Mouse (Mus musculus): ENCODE measurements around the gene Syngr2.
A peak's percentile ranks its signal among the peaks of the same experiment; 100 is the strongest.
"Not testable (repeated sequence)": the region's sequence is repeated elsewhere in the genome, so short reads cannot be mapped to it uniquely, and the experiment has no call there.

Gene Syngr2

DNA sequence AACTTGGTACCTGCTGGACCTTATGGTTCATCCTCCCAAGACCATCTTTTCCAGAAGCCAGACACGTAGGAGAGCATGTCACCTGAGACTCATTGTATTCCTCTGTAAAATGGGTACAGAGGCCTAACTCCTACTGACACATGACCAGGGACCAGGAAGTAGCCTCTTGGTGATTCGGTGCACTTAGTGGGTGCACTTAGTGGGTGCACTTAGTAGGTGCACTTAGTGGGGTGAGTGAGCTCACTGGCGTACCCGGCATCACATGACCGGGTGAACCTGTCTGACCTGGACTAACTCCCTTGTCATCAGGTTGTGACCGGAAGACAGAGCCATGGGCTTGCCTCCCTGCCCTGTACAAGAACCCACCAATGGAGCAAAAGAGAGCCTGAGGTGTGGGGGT is 2.7 kb upstream of the Syngr2 start:
- no peak for ATAC-seq (ENCODE audit: insufficient number of reproducible peaks, low FRiP score, low TSS enrichment)

DNA sequence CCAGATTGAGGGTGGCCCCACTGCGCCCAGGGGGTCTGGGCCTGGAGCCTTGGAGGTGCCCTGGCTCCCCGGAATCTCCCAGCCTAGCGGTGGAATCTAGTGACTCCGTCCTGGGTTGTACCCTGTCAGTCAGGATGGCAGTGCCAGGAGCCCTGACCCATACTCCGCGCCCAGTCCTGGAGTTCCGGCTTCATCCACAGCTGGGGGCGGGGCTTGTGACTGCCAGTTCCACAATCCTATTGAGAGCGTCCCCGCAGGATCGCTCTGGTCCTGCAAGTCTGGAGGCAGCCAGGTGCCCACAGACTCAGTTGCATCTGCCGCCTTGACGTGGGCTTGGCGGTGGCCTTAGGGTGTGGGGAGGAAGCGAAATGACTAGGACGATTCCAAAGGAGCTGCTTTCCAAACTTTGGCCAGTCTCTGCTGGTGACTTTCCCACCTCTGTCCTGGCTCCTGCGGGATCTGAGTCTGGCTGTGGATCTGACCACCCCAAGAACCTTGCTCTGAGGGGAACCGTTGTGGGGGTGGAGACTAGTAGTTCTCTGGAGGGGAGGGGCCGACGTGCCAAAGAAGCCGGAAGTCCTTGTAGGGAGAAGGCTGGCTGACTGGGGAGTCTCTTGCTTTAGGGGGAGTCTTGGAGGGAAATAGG is 1.1 kb downstream of the Syngr2 start:
- ATAC-seq (ENCODE audit: insufficient number of reproducible peaks, low FRiP score, low TSS enrichment) = no peak

DNA sequence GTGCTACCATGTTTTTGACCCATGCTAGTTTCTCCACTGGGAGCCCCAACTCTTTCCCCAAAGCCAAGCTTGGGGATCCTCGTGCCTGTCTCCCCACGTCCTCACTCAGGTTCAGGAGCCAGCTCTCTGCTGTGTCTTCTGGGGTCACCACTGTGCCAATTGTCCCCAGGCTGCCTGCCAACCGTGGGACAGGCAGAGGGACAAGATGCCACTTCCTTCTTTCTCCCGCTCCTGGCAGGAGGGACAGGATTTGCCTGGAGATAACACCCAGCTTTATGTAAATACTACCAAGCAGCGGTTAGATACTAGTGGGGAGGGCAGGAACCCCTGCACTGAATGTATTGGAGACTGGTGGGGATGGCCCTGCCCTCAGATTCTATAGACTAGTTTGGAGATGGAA is 4.4 kb downstream of the Syngr2 start:
- no peak for ATAC-seq (ENCODE audit: insufficient number of reproducible peaks, low FRiP score, low TSS enrichment)

DNA sequence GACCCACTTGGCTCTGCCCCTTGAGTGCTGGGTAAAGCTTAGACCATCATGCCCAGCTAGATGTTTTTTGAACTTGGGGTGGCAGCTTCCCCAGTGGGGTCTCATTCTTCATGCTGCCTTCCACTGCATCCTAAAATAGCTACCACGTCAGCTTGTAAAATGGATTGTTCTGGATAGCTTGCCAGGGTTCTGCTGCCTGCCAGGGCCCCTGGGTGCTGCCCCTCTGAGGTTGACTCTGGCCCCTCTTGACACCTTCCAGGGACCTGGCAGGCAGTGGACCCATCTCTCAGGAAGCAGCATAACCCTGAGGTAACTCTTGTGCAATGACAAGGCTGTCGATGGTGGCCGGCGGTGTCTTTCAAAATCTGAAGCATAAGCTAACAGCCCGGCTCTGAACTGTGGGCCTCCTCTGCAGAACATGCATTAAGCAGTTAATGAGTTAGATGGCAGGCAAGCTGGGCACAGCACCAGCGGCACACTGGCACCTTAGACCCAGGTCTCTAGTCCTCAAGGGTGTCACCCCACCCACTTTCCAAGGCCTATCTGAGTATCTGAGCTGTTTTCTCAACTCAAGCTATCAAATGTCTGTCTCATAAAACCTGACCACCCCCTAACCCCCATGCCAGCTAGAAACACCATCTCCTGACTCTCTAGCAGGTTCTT is 5.4 kb downstream of the Syngr2 start:
- ATAC-seq (ENCODE audit: insufficient number of reproducible peaks, low FRiP score, low TSS enrichment) = no peak

DNA sequence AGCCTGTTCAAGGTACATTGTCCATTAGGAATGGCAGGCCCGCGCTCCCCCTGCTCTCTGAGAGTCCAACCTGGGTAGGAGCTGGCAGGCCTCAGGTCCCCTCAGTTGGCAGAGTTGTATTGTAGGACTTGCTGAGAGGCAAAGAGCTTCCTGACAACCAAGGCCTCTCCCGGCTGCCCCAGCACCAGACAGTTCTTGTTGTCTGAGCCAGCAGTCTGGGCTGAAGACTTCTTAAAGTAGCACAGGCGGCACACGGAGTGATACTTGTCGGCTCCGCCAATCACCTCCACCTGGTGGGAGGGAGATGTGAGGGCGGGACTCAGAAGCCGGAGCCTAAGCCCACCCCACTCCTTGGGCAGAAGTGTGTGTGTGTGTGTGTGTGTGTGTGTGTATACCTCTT is 6.4 kb downstream of the Syngr2 start:
- not testable (repeated sequence) for ATAC-seq (ENCODE audit: insufficient number of reproducible peaks, low FRiP score, low TSS enrichment)

DNA sequence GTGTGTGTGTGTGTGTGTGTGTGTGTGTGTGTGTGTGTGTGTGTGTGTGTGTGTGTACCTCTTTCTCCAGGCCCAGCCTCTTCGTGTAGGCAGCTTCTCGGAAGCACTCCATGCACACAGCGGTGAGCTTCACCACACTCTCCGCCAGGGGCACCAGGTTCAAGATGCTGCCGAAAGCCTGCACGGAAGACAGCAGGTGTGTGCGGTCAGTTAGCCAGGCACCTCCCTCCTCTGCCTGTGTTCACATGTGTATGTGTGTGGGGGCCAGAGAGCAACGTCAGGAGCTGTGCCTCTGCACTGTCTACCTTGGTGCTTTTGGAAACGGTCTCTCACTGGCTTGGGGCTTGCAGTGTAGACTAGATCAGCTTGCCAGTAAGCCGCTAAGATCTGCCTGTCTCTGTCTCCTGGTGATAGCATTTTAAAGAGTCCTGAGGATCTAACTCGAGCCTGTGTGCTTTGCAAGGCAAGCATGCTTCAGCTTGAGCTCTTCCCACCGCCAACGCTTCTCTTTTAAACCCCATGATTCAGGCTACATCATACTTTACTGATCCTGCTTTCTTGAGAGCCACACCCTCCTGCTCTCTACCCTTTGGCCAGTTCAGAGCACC is 7.0 kb downstream of the Syngr2 start:
- ATAC-seq (ENCODE audit: insufficient number of reproducible peaks, low FRiP score, low TSS enrichment) = no peak

DNA sequence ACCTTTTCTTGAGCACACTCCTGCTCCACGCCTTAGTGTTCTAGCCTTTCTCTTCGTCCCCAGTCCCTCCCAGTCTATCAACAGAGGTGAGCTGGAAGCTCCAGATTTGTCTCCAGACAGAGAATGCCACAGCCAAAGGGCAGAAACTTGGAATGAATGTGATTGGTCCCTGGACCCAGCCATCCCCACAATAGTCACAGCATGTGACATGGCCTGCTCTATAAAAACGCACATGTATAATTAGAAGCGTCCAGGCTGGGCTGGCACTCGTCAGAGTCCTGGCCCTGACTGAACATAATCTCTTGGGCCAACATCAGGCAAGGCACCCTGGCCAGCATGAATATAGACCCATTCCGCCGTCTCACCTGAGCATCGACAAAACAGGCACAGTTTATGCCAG is 9.6 kb downstream of the Syngr2 start:
- ATAC-seq (ENCODE audit: insufficient number of reproducible peaks, low FRiP score, low TSS enrichment) = no peak

DNA sequence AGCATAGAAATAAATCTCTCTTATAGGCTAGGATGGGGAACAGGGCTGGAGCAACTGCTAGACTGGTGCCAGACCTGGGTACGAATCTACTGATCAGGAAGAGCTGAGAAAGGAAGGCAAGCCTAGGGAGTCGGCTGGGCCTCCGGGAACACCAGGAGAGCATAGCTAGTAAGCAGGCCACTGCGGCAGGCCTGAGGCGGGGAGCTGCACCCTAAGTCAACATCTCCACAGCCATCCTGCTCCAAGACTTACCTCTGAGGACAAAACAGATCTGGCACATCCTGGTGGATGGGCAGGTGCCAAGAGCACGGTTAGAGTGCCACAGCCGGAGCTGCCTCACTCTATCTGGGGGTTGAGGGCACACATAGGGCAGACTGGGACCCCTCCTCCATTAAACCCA is 10.7 kb downstream of the Syngr2 start:
- no peak for ATAC-seq (ENCODE audit: insufficient number of reproducible peaks, low FRiP score, low TSS enrichment)

DNA sequence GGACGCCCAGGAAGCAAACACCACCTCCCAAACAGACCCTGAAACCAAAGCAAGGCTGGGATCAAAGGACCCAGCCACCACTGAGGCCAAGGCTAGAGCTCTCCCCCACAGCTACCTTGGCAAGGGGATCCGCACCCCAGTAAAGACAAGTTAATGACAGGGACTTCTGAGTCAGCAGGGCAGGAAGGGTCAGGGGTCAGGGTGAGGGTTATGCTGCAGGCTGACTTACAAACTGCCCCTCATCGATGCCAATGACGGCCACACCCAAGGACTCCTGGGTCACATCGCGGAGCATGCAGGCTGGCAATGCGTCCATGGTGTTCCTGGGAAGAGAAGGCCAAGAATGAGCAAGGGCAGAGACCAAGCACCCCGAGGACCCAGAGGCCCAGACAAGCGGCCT is 12.4 kb downstream of the Syngr2 start:
- no peak for ATAC-seq (ENCODE audit: insufficient number of reproducible peaks, low FRiP score, low TSS enrichment)

DNA sequence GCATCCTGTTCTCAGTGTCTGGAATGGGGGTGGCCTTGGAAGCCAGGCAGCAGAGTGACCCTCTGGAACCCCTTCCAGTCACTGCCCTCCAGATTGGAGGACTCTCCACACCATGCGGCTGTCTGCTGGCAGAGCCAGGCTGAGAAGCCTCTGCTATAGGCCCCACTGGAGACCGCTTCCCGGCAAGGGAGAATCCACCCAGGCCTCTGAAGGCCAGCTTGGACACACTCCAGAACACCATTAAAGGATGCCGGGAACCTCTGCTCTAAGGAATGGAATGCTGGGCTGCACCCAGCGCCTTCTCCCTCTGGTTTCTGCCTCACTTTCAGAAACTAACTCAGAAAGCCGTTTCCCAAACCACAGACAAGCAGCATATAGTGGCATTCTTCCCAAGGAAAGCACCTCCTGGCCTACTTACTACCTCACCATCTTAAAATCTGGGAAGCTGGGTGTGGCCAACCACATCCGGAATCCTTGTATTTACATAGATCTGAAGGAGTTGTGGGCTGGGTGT is 13.3 kb downstream of the Syngr2 start:
- no peak for ATAC-seq (ENCODE audit: insufficient number of reproducible peaks, low FRiP score, low TSS enrichment)

DNA sequence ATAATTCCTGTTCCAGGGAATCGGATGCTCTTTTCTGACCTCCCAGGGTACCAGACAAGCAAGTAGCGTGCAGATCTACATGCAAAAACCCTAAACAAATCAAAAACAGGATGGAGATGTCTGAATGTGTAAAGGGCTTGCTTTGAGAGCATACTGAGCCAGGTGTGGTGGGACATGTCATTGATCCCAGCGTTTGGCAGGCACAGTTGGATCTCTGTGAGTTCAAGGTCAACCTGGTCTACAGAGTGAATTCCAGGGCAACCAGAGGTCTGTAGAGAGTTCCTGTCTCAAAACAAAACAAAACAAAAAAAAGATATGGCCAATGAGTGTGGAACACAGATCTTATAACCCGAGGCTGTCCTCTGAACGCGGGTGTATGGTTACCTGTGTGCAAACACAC is 13.9 kb downstream of the Syngr2 start:
- no peak for ATAC-seq (ENCODE audit: insufficient number of reproducible peaks, low FRiP score, low TSS enrichment)

DNA sequence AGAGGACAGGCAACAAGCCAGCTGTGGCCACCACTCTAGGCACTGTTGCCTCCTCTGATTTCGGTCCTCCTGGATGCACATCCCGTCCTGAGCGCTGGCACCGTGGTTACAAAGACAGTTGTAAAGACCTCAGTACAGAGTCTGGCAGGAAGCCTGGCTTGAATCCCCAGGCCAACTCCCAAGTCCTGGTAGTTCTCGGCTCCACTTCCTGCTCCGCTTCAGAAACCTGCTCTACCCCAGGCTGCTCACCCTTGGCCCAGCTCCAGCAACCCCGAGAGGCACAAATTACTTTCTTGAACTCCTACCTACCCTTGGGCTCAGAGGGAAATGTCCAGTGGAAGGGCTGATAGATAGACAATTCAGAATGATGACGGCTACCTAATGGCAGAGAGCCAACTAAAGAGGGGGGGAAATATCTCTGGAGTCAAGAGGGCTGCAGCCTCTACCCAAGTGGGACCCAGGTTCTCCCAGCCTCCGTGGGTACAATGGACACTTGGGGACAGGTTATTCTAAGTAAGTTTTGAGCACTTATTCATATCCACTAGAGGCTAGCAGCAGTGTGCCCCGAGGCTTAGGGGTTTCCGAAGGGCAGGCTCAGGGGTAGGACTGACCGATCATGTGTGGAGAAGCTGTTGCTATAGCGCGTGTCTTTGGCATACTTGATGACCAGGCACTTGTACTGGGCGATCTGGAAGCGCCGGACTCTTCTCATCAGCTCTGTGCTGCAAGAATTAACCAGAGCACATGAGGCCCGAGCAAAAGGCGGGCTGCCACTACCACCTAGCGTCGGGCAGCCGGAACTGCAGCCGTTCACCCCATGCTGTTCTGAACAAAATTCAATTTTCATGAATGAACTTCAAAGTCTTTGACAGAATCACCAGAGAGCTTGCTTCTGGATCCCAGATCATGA is 14.8 kb downstream of the Syngr2 start:
- ATAC-seq (ENCODE audit: insufficient number of reproducible peaks, low FRiP score, low TSS enrichment) = 0 out of 2 replicates have a peak, but pooled peaks have one; percentile 69

DNA sequence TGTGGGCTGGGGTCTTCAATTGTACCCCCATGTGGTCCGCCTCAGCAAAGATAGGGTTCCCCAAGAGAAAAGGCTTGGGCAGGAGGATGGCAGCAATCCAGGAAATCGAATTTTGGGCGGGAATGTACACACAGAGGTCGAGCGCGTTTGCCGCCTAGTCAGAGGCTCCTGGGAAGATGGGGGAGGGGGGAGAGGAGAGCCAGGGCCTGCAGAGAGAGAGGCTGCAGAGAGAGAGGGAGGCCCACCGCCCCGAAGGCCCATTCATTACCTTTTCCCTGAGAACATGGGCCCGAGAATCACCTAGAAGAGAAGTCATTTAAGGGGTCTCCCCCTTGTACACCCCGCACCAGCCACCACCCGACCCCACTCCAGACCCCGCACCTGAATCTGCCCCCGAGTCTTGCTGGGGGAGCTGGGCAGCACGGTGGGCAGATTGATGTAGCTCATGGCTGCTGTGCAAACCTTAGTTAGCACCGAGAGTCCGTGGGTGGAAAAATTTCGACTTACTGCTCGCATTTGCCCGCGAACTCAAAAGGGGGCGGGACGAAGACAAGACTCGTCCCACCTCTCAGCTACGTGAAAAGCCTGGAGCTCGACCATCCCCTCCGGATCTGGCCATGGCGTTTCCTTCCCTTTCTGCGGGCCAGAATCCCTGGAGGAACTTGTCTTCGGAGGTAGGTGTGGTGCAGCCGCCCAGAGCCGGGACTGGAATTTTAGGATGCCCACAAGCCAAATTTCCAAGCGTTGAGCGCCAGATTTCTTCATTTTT is 16.0 kb downstream of the Syngr2 start, which contains the start of the genes Afmid and Tk1:
Gene Afmid, plus strand, starts transcription at position 592 of the 769 bp plus-strand sequence.
Gene Tk1, minus strand, starts transcription at position 760 of the 769 bp plus-strand sequence.
- no peak for ATAC-seq (ENCODE audit: insufficient number of reproducible peaks, low FRiP score, low TSS enrichment)

DNA sequence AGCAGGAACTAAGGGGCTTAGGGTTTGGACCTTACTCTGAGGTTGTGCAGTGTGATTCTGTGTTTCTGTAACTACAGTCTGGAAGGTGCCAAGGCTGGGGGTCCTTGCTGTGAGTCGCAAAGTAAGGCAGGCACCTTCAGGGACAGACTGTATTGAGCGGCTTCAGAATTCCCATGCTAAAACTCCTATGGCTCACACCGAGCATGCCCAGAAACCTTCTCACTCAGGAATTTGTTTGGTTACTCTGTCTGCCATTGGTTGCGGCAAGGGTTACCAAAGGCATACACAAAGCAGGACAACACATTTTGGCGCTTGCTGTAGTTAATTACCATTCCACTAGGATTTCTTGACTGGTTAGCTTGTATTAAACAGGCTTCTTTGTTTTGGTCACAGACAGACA is 16.7 kb downstream of the Syngr2 start:
- ATAC-seq (ENCODE audit: insufficient number of reproducible peaks, low FRiP score, low TSS enrichment) = no peak

DNA sequence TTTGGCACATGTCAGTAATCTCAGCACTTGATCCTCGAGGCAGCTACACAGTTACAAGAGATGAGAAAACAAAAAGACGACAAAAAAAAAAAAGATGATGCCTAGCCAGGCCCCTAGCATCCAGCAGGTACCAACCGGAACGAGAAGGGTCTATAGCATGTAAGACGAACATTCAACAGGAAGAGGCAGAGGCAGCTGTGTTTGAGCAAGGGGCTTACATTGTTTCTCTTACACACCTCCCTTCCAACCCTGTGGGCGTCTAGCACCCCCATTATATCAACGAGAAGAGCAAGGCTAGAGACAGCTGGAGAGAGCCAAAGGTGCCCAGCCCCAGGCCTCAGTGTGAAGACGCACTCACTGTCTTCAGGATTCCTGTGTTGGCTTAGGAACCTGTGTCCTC is 17.4 kb downstream of the Syngr2 start:
- no peak for ATAC-seq (ENCODE audit: insufficient number of reproducible peaks, low FRiP score, low TSS enrichment)

DNA sequence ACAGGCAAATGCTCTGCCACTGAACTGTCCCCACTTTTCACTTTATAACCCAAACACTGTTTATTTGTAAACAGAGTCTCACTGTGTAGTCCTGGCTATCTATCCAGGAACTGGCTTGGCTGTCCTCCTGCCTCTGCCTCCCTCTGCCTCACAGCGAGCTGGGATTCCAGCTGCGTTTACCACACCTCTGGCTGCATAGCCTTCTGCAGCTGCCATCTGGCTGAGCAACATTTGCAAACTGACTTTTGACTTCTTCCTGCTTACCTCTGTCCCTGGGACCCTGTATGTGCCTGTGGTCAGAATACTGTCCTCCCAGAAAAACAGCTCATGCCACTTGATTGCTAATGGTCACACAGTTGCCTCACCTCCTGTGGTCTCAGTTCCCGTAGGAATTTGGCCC is 17.9 kb downstream of the Syngr2 start:
- no peak for ATAC-seq (ENCODE audit: insufficient number of reproducible peaks, low FRiP score, low TSS enrichment)

DNA sequence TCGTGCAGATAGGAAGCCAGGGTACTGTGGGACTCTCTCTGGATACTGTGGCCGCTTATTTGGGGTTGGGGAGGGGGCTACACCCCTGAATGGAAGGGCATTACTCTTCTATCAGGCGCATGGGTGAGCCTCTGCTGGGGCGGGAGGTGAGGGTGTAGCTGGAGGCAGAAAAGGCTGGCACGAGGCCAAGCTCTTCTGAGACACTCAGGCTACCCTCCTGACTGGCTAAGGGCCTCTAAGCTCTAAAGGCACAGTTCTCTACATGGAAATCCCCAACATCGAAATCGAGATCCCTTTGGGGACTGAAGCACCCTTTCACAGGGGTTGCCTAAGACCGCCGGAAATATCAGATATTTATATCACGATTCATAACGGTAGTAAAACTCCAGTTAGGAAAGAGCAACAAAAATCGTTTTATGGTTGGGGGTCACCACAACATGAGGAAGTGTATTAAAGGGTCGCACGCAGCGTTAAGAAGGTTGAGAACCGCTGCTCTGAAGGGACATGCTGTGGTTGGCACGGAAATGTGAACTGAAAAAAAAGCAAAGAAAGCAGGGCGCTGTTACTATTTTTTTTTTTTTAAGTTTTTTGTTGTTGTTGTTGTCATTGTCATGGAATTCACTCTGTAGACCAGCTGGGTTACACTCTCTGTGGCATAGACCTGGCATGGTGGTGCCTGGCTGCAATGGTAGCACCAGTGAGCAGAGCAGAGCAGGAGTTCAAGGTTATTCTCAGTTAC is 18.9 kb downstream of the Syngr2 start:
- ATAC-seq (ENCODE audit: insufficient number of reproducible peaks, low FRiP score, low TSS enrichment) = no peak

DNA sequence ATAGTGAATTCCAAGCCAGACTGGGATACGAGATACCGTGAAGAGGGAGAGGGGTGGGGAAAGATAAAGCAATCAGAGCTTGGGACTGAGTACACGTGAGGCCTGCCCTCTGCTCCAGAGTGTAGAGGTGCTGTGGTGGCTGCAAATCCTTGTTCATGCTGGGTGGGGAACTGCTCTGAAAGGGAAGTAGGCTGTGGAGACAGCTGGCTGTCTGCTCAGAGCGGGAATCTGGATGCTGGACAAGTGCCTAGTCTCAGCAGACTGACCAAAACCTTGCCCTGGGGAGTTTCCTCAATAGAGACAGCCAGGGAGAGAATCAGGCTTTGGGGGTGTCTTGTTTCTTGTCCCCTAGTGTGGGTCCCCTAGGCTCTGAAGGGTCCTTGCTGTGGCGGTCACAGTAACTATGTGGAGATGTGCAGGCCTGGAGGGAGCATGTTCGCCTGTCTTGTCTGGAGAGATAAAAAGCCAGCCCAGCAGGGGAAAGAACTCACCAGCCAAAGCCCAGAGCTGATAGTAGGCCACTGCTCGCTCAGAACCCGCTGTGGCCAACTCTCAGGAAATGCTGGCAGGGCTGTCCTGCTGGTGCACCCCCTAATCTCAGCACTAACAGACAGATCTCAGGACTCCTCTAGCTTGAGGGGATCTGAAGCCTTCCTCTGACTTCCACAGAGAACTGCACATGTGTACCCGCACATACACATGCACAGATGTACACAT is 19.6 kb downstream of the Syngr2 start:
- ATAC-seq (ENCODE audit: insufficient number of reproducible peaks, low FRiP score, low TSS enrichment) = no peak

All from cerebellum, adult (tissue).